Mouse (Mus musculus): ENCODE measurements at regions not wholly inside any gene's neighbourhood (a gene's known extent, or its start where the extent isn't known, plus 50 kb on each side); places are given as distances from the start of the nearest gene placed in this dataset.

DNA sequence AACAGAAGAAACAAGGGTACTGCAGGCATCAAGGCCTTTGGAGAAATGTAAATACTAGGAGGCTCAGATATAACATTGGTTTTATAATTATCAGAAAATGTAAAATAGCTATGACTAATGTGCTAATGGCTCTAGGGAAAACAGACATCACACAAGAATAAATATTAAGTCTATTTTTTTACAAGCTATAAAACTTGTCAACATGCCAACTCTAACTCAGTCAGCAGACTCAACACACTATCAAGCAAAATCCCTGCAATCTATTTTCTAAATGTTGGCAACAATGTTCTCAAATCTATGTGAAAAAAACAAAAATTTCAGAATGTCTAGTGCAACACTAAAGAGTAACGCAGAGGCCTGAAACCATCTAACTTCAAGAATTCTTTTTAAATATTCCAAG, 93.5 kb upstream of the Wdr75 start:
- TF ChIP-seq CTCF (IDR thresholded peaks at IDR 0.05), result no peak
- TF ChIP-seq EP300 (IDR thresholded peaks at IDR 0.05), result no peak
